Mouse (Mus musculus) lung, embryonic 14.5 days (tissue): ENCODE results near the gene St3gal2. TPM values are rescaled to one million over a fixed set of nuclear protein-coding genes. Genes with fewer than 3 reads are reported as not detected.
"Not testable (repeated sequence)": the region's sequence is repeated elsewhere in the genome, so short reads cannot be mapped to it uniquely, and the experiment has no call there.

Source experiments
- ATAC-seq: fragments of 200-750 bp; cut with Nextera tagmentation; 2 replicates; pipeline ENCODE4 v1.8.0; 2017; ENCODE audit warnings: mild to moderate bottlenecking, moderate TSS enrichment, moderate library complexity; ENCODE audit not compliant: insufficient read depth
- DNase-seq: peaks from one replicate; pipeline ENCODE4 v3.0.0-alpha.2; 2015
- H3K27ac ChIP-seq: fragments of 300-500 bp; sonication (generic); 2 replicates; pipeline ENCODE4 v1.5.1; 2014; ENCODE audit warnings: low read depth, mild to moderate bottlenecking, moderate library complexity
- H3K27me3 ChIP-seq: fragments of 300-500 bp; sonication (generic); 2 replicates; pipeline ENCODE4 v1.6.1; 2014; ENCODE audit warnings: low read length, control low read depth; ENCODE audit not compliant: insufficient read depth
- H3K36me3 ChIP-seq: fragments of 300-500 bp; sonication (generic); 2 replicates; pipeline ENCODE4 v1.6.1; 2014; ENCODE audit warnings: control low read depth; ENCODE audit not compliant: insufficient read depth
- H3K4me1 ChIP-seq: fragments of 300-500 bp; sonication (generic); 2 replicates; pipeline ENCODE4 v1.6.1; 2014; ENCODE audit warnings: antibody characterized with exemption, control low read depth; ENCODE audit not compliant: insufficient read depth
- H3K4me2 ChIP-seq: fragments of 300-500 bp; sonication (generic); 2 replicates; pipeline ENCODE4 v1.6.1; 2014; ENCODE audit warnings: mild to moderate bottlenecking
- H3K4me3 ChIP-seq: fragments of 300-500 bp; sonication (generic); 2 replicates; pipeline ENCODE4 v1.5.1; 2014; ENCODE audit warnings: low read depth, low read length
- H3K9ac ChIP-seq: fragments of 300-500 bp; sonication (generic); 2 replicates; pipeline ENCODE4 v1.6.1; 2014
- H3K9me3 ChIP-seq: fragments of 300-500 bp; sonication (generic); 2 replicates; pipeline ENCODE4 v1.6.1; 2016; ENCODE audit warnings: low read depth, low read length, control low read depth
- CTCF ChIP-seq: IDR thresholded peaks from 2 replicates; pipeline ENCODE4 v1.5.1; 2016; ENCODE audit warnings: antibody characterized with exemption, low read depth
- WGBS: fragments of 180-500 bp; shearing (Covaris S2); extraction: QIAGEN DNeasy Blood & Tissue Kit; methylation state at CpG from one replicate; pipeline ENCODE4 v1.1.7; 2014; 5-methylcytosine and 5-hydroxymethylcytosine counted together
- polyA plus RNA-seq: library from polyadenylated mRNA; unstranded; fragments of >200 nt; fragmentation: Nextera tagmentation; extraction: Ambion mirVana; gene quantifications from 2 replicates; pipeline ENCODE4 v1.2.1, GENCODE M21; 2014

The St3gal2 gene
- polyA plus RNA-seq, 1 experiment from 2014 or later, result 13.0 TPM

GRCm38 (mm10) chr8:110945716-110946115, 26.0 kb downstream of the St3gal2 start:
- H3K27ac ChIP-seq, result no peak overlapping the region
- TF ChIP-seq CTCF, result no peak
- ATAC-seq, result no peak
- H3K36me3 ChIP-seq, result no peaks in the 10 kb centered on the region
- DNase-seq, result no peak
- no peak overlapping the region for H3K9ac ChIP-seq
- H3K4me1 ChIP-seq, result no peaks in the 10 kb centered on the region
- no peaks in the 10 kb centered on the region for H3K27me3 ChIP-seq
- no peak overlapping the region for H3K4me2 ChIP-seq
- no peaks in the 10 kb centered on the region for H3K9me3 ChIP-seq
- H3K4me3 ChIP-seq, result no peak overlapping the region
- WGBS, result 59% methylated on average over 4 of the region's 4 CpGs

GRCm38 (mm10) chr8:110950065-110950484, 30.4 kb downstream of the St3gal2 start:
- ATAC-seq (no peak), DNase-seq (no peak)
- Histone ChIP-seq H3K4me2 (no peak overlapping the region), H3K36me3 (no peaks in the 10 kb centered on the region), H3K27ac (no peak overlapping the region), H3K4me1 (no peaks in the 10 kb centered on the region), H3K9ac (no peak overlapping the region), H3K27me3 (no peaks in the 10 kb centered on the region), H3K9me3 (no peaks in the 10 kb centered on the region), H3K4me3 (no peak overlapping the region)
- TF ChIP-seq CTCF, result no peak
- 78% methylated on average over 17 of the region's 17 CpGs for WGBS

- H3K27me3 ChIP-seq, result no peaks in the 10 kb centered on the region
Measured at GRCm38 (mm10) chr8:110954776-110955175, 35.1 kb downstream of the St3gal2 start.

GRCm38 (mm10) chr8:110956619-110957450, 37.1 kb downstream of the St3gal2 start:
- TF ChIP-seq CTCF, result no peak
- Histone ChIP-seq H3K36me3 (peaks cover 34% of the 10 kb centered on the region), H3K4me1 (no peaks in the 10 kb centered on the region), H3K4me3 (no peak overlapping the region), H3K27ac (no peak overlapping the region), H3K4me2 (no peak overlapping the region), H3K9ac (no peak overlapping the region), H3K9me3 (no peaks in the 10 kb centered on the region), H3K27me3 (no peaks in the 10 kb centered on the region)
- no peak for ATAC-seq
- no peak for DNase-seq
- 87% methylated on average over 15 of the region's 15 CpGs for WGBS

More at GRCm38 (mm10) chr8:110954776-110955175, 35.1 kb downstream of the St3gal2 start:
- Histone ChIP-seq H3K9me3 (no peaks in the 10 kb centered on the region), H3K9ac (no peak overlapping the region), H3K4me2 (no peak overlapping the region), H3K4me3 (no peak overlapping the region), H3K4me1 (no peaks in the 10 kb centered on the region), H3K36me3 (peaks cover 26% of the 10 kb centered on the region), H3K27ac (no peak overlapping the region)
- no peak for TF ChIP-seq CTCF
- 75% methylated on average over 8 of the region's 8 CpGs for WGBS
- DNase-seq, result no peak
- ATAC-seq, result no peak

GRCm38 (mm10) chr8:110957471-110957870, 37.7 kb downstream of the St3gal2 start:
- no peak for TF ChIP-seq CTCF
- Histone ChIP-seq H3K9ac (no peak overlapping the region), H3K4me1 (no peaks in the 10 kb centered on the region), H3K9me3 (no peaks in the 10 kb centered on the region), H3K27me3 (no peaks in the 10 kb centered on the region), H3K4me3 (no peak overlapping the region), H3K36me3 (peaks cover 40% of the 10 kb centered on the region), H3K4me2 (no peak overlapping the region), H3K27ac (no peak overlapping the region)
- ATAC-seq (no peak), DNase-seq (no peak)
- 86% methylated on average over 19 of the region's 19 CpGs for WGBS

- Histone ChIP-seq H3K4me2 (no peak overlapping the region), H3K4me3 (no peak overlapping the region), H3K9me3 (no peaks in the 10 kb centered on the region), H3K36me3 (peaks cover 46% of the 10 kb centered on the region), H3K27me3 (no peaks in the 10 kb centered on the region), H3K4me1 (no peaks in the 10 kb centered on the region), H3K9ac (no peak overlapping the region), H3K27ac (no peak overlapping the region)
- ATAC-seq (no peak), DNase-seq (no peak)
- 86% methylated on average over 5 of the region's 5 CpGs for WGBS
- no peak for TF ChIP-seq CTCF
Measured at GRCm38 (mm10) chr8:110958135-110958534, 38.4 kb downstream of the St3gal2 start.

- H3K27ac ChIP-seq, H3K4me2 ChIP-seq, ATAC-seq, H3K9me3 ChIP-seq, H3K9ac ChIP-seq, H3K27me3 ChIP-seq, H3K4me3 ChIP-seq, DNase-seq, H3K4me1 ChIP-seq: not testable (repeated sequence)
- peaks cover 46% of the 10 kb centered on the region for H3K36me3 ChIP-seq
- 87% methylated on average over 7 of the region's 7 CpGs for WGBS
Measured at GRCm38 (mm10) chr8:110958553-110958952, 38.8 kb downstream of the St3gal2 start.
